Mouse (Mus musculus) frontal cortex, postnatal 25 days (tissue): ENCODE results near the gene Rsrp1.
"Not testable (repeated sequence)": the region's sequence is repeated elsewhere in the genome, so short reads cannot be mapped to it uniquely, and the experiment has no call there.

Source experiments
- DNase-seq, 2 experiments: peaks; one replicate each; pipeline ENCODE4 v3.0.0; 2022; ENCODE audit warnings: low spot score in 2 of 2

Rsrp1 gene

GRCm38 (mm10) chr4:134923258-134924018 is at the start of gene Rsrp1:
Gene Rsrp1, plus strand, starts transcription at chr4:134923592.
- peak; percentile 91 to 95 for DNase-seq

- no peak for DNase-seq
Observed at GRCm38 (mm10) chr4:134876171-134876570, 47.2 kb upstream of the Rsrp1 start.

GRCm38 (mm10) chr4:134879410-134879981 is 43.9 kb upstream of the Rsrp1 start:
- peak; percentile 50 to 52 for DNase-seq

GRCm38 (mm10) chr4:134880041-134880440 is 43.4 kb upstream of the Rsrp1 start:
- DNase-seq: no peak

GRCm38 (mm10) chr4:134883266-134883665 is 40.1 kb upstream of the Rsrp1 start:
- DNase-seq: no peak

- DNase-seq: no peak
Observed at GRCm38 (mm10) chr4:134883808-134884207, 39.6 kb upstream of the Rsrp1 start.

GRCm38 (mm10) chr4:134884364-134884763 is 39.0 kb upstream of the Rsrp1 start:
- no peak for DNase-seq

GRCm38 (mm10) chr4:134892096-134892495 is 31.3 kb upstream of the Rsrp1 start:
- peak; percentile 44 to 46 for DNase-seq

GRCm38 (mm10) chr4:134897256-134897655 is 26.1 kb upstream of the Rsrp1 start:
- no peak for DNase-seq

- no peak for DNase-seq
Observed at GRCm38 (mm10) chr4:134901126-134901525, 22.3 kb upstream of the Rsrp1 start.

- DNase-seq: no peak
Observed at GRCm38 (mm10) chr4:134903046-134903445, 20.3 kb upstream of the Rsrp1 start.

GRCm38 (mm10) chr4:134911406-134911805 is 12.0 kb upstream of the Rsrp1 start:
- not testable (repeated sequence) for DNase-seq

- DNase-seq: peak; percentile 43 to 44
Observed at GRCm38 (mm10) chr4:134913413-134913812, 10.0 kb upstream of the Rsrp1 start.

- DNase-seq: no peak
Observed at GRCm38 (mm10) chr4:134914122-134914863, 9.1 kb upstream of the Rsrp1 start.

GRCm38 (mm10) chr4:134914864-134915209 is 8.6 kb upstream of the Rsrp1 start, which contains the start of gene Tmem50a:
Gene Tmem50a, minus strand, starts transcription at chr4:134915024.
- DNase-seq: peak; percentile 77 to 81

GRCm38 (mm10) chr4:134915223-134916050 is 8.0 kb upstream of the Rsrp1 start:
- DNase-seq: no peak

GRCm38 (mm10) chr4:134917194-134917593 is 6.2 kb upstream of the Rsrp1 start:
- no peak for DNase-seq

GRCm38 (mm10) chr4:134918381-134918780 is 5.0 kb upstream of the Rsrp1 start:
- no peak for DNase-seq

GRCm38 (mm10) chr4:134919733-134920540 is 3.5 kb upstream of the Rsrp1 start:
- DNase-seq: no peak

GRCm38 (mm10) chr4:134920631-134921030 is 2.8 kb upstream of the Rsrp1 start:
- DNase-seq: no peak

- no peak for DNase-seq
Observed at GRCm38 (mm10) chr4:134921703-134922102, 1.7 kb upstream of the Rsrp1 start.
